Mouse (Mus musculus): Measurements from ENCODE around the gene Jak1. TPM values are rescaled to one million over a fixed set of nuclear protein-coding genes. Genes with fewer than 3 reads are reported as not detected.

The Jak1 gene
- polyA plus RNA-seq (2012; rRNA removed) (13.0 and 19.8 TPM in 2 replicates), polyA plus RNA-seq (2014; fragmentation: Nextera tagmentation; extraction: Ambion mirVana) (38.2 and 43.2 TPM in 2 replicates)

- under 1% methylated on average over 67 of the region's 84 CpGs for whole genome bisulfite sequencing (ENCODE audit: insufficient replicate concordance)
Measured at GRCm38 (mm10) chr4:101264741-101265513, at the start of gene Jak1. Gene Jak1 (minus strand): TSS chr4:101265282.

GRCm38 (mm10) chr4:101312055-101312454 lies 47.0 kb upstream of the Jak1 start:
- H3K9ac ChIP-seq (replicated peaks), result no peak overlapping the region
- ATAC-seq (ENCODE audit: insufficient read depth), result no peak
- H3K4me2 ChIP-seq (ENCODE audit: low read depth), result no peak overlapping the region
- no peaks in the 10 kb centered on the region for H3K9me3 ChIP-seq (ENCODE audit: control insufficient read depth, low read length)
- no peak overlapping the region for H3K27ac ChIP-seq
- H3K27me3 ChIP-seq (ENCODE audit: control insufficient read depth, insufficient read depth, low read length), result no peaks in the 10 kb centered on the region; the same call in 1 of the 2 replicates
- no peaks in the 10 kb centered on the region for H3K36me3 ChIP-seq (replicated peaks; ENCODE audit: control insufficient read depth, insufficient read depth, low read depth)
- H3K4me1 ChIP-seq (replicated peaks; ENCODE audit: control insufficient read depth in 2 of 2, insufficient read depth in 2 of 2, low read length in 1 of 2), result 0 out of 4 replicates have a peak, but pooled peaks cover 0 to 2% of the 10 kb centered on the region in 2 experiments
- WGBS (ENCODE audit: insufficient replicate concordance), result 56% methylated on average over 6 of the region's 6 CpGs
- TF ChIP-seq CTCF (IDR thresholded peaks at IDR 0.05; ENCODE audit: low read depth) (no peak), EP300 (IDR thresholded peaks at IDR 0.05; ENCODE audit: low read depth) (no peak)
- H3K4me3 ChIP-seq (ENCODE audit: insufficient read depth in 1 of 2, low read depth in 2 of 2, low read length in 2 of 2), result no peak overlapping the region
- no peak for DNase-seq (ENCODE audit: low read depth in 3 of 3, low spot score in 3 of 3)

More at GRCm38 (mm10) chr4:101264741-101265513, at the start of gene Jak1:
- peak within 1 kb of the TSS; percentile 87 for H3K4me2 ChIP-seq (ENCODE audit: low read depth)
- H3K9ac ChIP-seq (replicated peaks), result peak within 1 kb of the TSS; percentile 96
- H3K9me3 ChIP-seq (ENCODE audit: control insufficient read depth, low read length), result no peaks in the 10 kb centered on the region
- H3K4me3 ChIP-seq (ENCODE audit: insufficient read depth in 1 of 2, low read depth in 2 of 2, low read length in 2 of 2), result peak within 1 kb of the TSS; percentile 77 to 97
- DNase-seq (ENCODE audit: low read depth in 3 of 3, low spot score in 3 of 3), result peak; percentile 96 to 98 (median 97)
- peaks cover 7 to 24% of the 10 kb centered on the region in 2 experiments for H3K4me1 ChIP-seq (replicated peaks; ENCODE audit: control insufficient read depth in 2 of 2, insufficient read depth in 2 of 2, low read length in 1 of 2)
- peak; percentile 97 for ATAC-seq (ENCODE audit: insufficient read depth)
- peak within 1 kb of the TSS; percentile 63 for H3K27ac ChIP-seq
- no peaks in the 10 kb centered on the region for H3K27me3 ChIP-seq (ENCODE audit: control insufficient read depth, insufficient read depth, low read length)
- no peaks in the 10 kb centered on the region for H3K36me3 ChIP-seq (replicated peaks; ENCODE audit: control insufficient read depth, insufficient read depth, low read depth)
- TF ChIP-seq CTCF (IDR thresholded peaks at IDR 0.05; ENCODE audit: low read depth) (no peak), EP300 (IDR thresholded peaks at IDR 0.05; ENCODE audit: low read depth) (no peak)

- H3K9ac ChIP-seq (replicated peaks), result no peak overlapping the region
- DNase-seq (ENCODE audit: low read depth in 3 of 3, low spot score in 3 of 3) (no peak), ATAC-seq (ENCODE audit: insufficient read depth) (no peak)
- TF ChIP-seq EP300 (IDR thresholded peaks at IDR 0.05; ENCODE audit: low read depth), result no peak
- TF ChIP-seq CTCF (IDR thresholded peaks at IDR 0.05; ENCODE audit: low read depth), result no peak
- H3K36me3 ChIP-seq (replicated peaks; ENCODE audit: control insufficient read depth, insufficient read depth, low read depth), result no peaks in the 10 kb centered on the region
- 0 out of 4 replicates have a peak, but pooled peaks cover 0 to 4% of the 10 kb centered on the region in 2 experiments for H3K4me1 ChIP-seq (replicated peaks; ENCODE audit: control insufficient read depth in 2 of 2, insufficient read depth in 2 of 2, low read length in 1 of 2)
- no peak overlapping the region for H3K4me3 ChIP-seq (ENCODE audit: insufficient read depth in 1 of 2, low read depth in 2 of 2, low read length in 2 of 2)
- H3K9me3 ChIP-seq (ENCODE audit: control insufficient read depth, low read length), result no peaks in the 10 kb centered on the region
- WGBS (ENCODE audit: insufficient replicate concordance), result 72% methylated on average over 4 of the region's 4 CpGs
- no peak overlapping the region for H3K27ac ChIP-seq
- H3K27me3 ChIP-seq (ENCODE audit: control insufficient read depth, insufficient read depth, low read length), result no peaks in the 10 kb centered on the region; the same call in 1 of the 2 replicates
- H3K4me2 ChIP-seq (ENCODE audit: low read depth), result no peak overlapping the region
Measured at GRCm38 (mm10) chr4:101308166-101308565, 43.1 kb upstream of the Jak1 start.

- no peak for ATAC-seq (ENCODE audit: insufficient read depth)
- WGBS (ENCODE audit: insufficient replicate concordance), result 44% methylated on average over 4 of the region's 4 CpGs
- no peaks in the 10 kb centered on the region for H3K36me3 ChIP-seq (replicated peaks; ENCODE audit: control insufficient read depth, insufficient read depth, low read depth)
Measured at GRCm38 (mm10) chr4:101307286-101307685, 42.2 kb upstream of the Jak1 start.

More at GRCm38 (mm10) chr4:101307286-101307685, 42.2 kb upstream of the Jak1 start:
- no peak overlapping the region for H3K4me2 ChIP-seq (ENCODE audit: low read depth)
- H3K4me1 ChIP-seq (replicated peaks; ENCODE audit: control insufficient read depth in 2 of 2, insufficient read depth in 2 of 2, low read length in 1 of 2), result 0 out of 4 replicates have a peak, but pooled peaks cover 0 to 4% of the 10 kb centered on the region in 2 experiments
- no peaks in the 10 kb centered on the region; the same call in 1 of the 2 replicates for H3K27me3 ChIP-seq (ENCODE audit: control insufficient read depth, insufficient read depth, low read length)
- H3K9me3 ChIP-seq (ENCODE audit: control insufficient read depth, low read length), result no peaks in the 10 kb centered on the region
- no peak overlapping the region for H3K9ac ChIP-seq (replicated peaks)
- TF ChIP-seq EP300 (IDR thresholded peaks at IDR 0.05; ENCODE audit: low read depth) (no peak), CTCF (IDR thresholded peaks at IDR 0.05; ENCODE audit: low read depth) (no peak)
- H3K4me3 ChIP-seq (ENCODE audit: insufficient read depth in 1 of 2, low read depth in 2 of 2, low read length in 2 of 2), result no peak overlapping the region
- DNase-seq (ENCODE audit: low read depth in 3 of 3, low spot score in 3 of 3), result no peak
- H3K27ac ChIP-seq, result no peak overlapping the region
